Mouse (Mus musculus): ENCODE results near the gene Gbf1.

- TF ChIP-seq REST (IDR thresholded peaks at IDR 0.05; ENCODE audit: insufficient read depth, insufficient read length) (no peak), E2F4 (IDR thresholded peaks at IDR 0.05; ENCODE audit: insufficient read depth) (no peak), MAX (IDR thresholded peaks at IDR 0.05; ENCODE audit: low read depth) (no peak), POLR2A (IDR thresholded peaks at IDR 0.05; ENCODE audit: insufficient read length, low read depth) (no peak), CEBPB (IDR thresholded peaks at IDR 0.05; ENCODE audit: insufficient read depth, poor library complexity, severe bottlenecking) (no peak), POLR2AphosphoS2 (IDR thresholded peaks at IDR 0.05; ENCODE audit: insufficient read length, low read depth) (no peak), TCF3 (IDR thresholded peaks at IDR 0.05; ENCODE audit: insufficient read length, low read depth) (no peak), USF1 (IDR thresholded peaks at IDR 0.05; ENCODE audit: low read depth) (no peak), MYOG (IDR thresholded peaks at IDR 0.05; ENCODE audit: control insufficient read depth in 1 of 3, insufficient read depth in 1 of 3, insufficient read length in 2 of 3, low read depth in 2 of 3) (no peak), MYOD1 (IDR thresholded peaks at IDR 0.05; ENCODE audit: control insufficient read depth in 1 of 3, insufficient read length in 2 of 3, low read depth in 2 of 3) (no peak)
Observed at GRCm38 (mm10) chr19:46329031-46329641, 176.8 kb downstream of the Gbf1 start.
